Mouse (Mus musculus): ENCODE results near the gene Dbndd2. TPM values are rescaled to one million over a fixed set of nuclear protein-coding genes. Genes with fewer than 3 reads are reported as not detected.

The Dbndd2 gene
- 1.3 and 2.3 TPM in 2 replicates for total RNA-seq (2017)

DNA sequence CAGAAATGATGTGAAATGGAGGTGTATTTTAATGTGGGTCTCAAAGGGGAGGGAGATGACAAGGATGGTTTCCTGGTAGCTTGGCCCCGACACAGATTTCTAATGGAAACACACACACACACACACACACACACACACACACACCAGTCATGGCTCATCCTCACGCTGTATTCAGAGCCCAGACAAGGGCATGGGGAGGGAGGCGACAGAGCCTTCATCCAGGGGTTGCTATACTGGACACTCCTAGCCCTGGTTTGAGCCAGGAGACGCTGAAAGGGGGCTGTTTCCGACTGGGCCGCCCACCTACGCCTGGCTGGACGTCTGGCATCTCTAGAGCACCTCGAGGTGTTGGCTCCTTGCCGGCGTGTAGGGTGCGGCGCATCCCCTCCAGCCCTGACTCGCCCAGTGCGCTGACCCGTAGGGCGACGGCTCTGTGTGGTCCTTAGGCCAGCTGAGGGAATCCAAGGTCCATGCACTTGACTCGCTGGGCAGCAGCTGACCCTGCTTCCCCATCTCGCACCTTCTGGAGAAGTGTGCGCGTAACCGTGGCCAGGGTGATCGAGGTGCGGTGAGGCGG is at the start of gene Dbndd2:
Gene Dbndd2, plus strand, starts transcription at position 426 of the 577 bp plus-strand sequence.
- ATAC-seq (ENCODE audit: extremely low read depth, insufficient number of reproducible peaks, low FRiP score, poor library complexity, severe bottlenecking): 0 out of 2 replicates have a peak, but pooled peaks have one; percentile 22

DNA sequence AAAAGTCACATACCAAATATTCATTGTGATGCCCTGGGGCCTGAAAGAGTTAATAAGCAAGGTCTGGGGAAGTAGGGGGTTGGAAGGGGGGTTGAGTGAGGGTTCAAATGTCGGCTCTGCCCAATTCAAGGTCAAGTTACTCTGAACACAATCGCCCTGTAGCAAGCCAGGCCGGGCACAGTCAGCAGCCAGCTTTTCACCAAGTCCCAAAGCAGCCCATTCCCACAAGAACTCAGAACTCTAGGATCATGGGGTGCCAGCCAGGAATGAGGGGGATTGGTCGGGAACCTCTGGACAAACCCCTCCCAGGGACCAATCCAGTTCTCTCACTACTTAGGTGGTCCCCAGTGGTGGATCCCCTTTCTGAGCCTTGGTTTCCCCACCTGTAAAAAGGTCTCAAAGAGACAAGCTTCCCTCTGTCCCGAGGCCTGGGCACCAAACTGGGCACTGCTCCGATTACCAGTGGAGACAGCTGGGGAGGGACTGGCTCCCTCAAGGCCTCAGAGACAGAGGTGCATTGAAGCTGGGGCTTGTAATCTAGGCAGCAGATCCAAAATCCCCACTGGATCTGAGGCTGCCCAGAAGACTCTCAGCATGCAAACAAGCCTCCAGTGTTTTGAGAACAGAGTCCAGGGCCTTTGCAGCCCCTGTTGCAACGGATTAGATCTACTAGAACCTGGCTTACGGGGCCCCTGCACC is 49.5 kb upstream of the Dbndd2 start:
- ATAC-seq (ENCODE audit: extremely low read depth, insufficient number of reproducible peaks, low FRiP score, poor library complexity, severe bottlenecking): no peak

DNA sequence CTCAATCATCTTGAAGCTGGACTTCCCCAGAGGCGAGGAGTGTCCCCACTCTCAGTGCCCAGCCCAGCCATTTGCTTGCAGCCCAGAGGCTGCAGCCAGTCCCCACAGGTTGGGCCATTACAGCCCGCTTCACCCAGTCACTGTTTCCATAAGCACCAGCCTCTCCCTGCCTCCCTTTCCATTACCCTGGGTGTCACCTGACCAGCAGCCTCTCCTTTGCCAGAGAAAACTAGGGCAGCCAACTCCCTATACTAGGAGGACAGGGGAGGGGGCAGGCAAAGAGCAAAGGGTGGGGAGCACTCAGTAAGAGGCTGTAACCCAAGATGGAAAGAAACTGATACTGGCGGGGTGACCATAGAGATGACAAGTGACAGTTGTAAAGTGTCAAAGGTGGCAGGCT is 48.9 kb upstream of the Dbndd2 start:
- ATAC-seq (ENCODE audit: extremely low read depth, insufficient number of reproducible peaks, low FRiP score, poor library complexity, severe bottlenecking): no peak

DNA sequence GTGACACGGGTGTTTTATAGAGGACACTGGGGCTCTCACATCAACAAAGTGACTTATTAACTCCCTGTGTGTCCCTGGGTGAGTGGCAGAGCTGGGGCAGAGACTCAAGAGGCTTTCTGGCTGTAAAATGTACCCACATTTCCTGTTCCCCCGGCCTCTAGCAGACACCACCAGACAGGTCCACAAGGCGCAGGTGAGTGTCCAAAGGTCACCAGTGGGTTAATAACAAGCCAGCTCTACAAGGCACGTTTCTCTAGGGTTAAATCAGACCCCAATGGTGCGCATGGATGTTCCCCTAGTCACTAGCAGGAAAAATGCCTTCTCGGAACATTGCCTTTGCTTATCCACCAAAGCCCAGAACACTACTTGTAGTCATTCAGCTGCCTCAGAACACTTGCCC is 48.2 kb upstream of the Dbndd2 start:
- ATAC-seq (ENCODE audit: extremely low read depth, insufficient number of reproducible peaks, low FRiP score, poor library complexity, severe bottlenecking): no peak

DNA sequence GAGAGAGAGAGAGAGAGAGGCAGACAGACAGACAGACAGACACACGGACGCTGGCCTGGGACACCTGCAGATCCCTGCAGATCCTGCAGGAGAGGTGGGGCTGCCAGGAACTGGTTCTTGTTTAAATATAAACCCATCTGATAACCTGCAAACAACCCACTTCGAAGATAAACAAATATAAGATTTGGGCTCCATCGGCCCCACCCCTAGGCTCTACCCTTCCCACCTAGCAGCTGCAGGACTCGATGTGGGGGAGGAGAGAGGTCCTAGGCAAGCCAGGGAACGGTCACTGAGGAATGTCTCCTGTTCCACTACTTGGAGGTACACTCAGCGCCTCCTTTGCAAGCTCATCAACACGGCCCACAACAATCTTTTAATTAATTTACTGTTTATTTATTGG is 47.6 kb upstream of the Dbndd2 start:
- ATAC-seq (ENCODE audit: extremely low read depth, insufficient number of reproducible peaks, low FRiP score, poor library complexity, severe bottlenecking): no peak

DNA sequence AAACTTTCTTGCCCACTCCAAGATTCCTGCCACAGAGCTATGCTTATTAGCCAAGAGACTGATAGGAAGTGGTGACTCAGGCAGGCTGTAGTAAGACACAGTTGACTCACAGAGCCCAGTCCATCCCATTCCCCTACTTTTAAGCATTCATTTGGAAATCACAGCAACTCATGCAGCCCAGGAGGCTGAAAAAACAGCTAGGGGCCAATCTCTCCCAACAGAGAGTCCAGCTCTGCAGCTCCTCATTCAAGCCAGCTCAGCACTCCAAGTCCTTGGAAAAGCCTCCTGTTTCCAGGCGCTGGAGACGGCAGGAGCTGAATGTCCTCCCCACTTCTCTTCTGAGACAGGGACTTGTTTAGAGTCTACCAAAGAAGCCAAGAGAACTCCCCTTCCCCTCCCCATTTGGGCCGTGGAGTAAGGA is 46.9 kb upstream of the Dbndd2 start:
- no peak for ATAC-seq (ENCODE audit: extremely low read depth, insufficient number of reproducible peaks, low FRiP score, poor library complexity, severe bottlenecking)

DNA sequence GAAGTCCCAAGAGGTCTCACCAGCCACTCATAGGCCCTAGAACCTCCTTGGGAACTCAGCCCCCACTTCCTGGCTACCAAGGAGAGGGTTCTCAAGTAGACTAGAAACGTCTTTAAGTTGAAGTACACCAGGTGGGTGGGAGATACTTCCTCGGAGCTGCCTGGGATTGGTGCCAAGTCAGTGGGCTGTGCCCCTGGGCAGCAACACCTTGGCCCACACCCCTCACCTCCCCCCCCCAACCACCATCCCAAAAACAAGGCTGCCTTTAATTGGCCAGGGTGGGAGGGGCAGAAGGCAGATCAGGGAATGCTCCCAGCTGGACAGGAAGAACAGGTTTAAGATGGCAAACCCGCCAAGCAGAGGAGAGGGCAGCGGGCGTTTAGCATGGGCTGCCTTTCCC is 45.6 kb upstream of the Dbndd2 start:
- no peak for ATAC-seq (ENCODE audit: extremely low read depth, insufficient number of reproducible peaks, low FRiP score, poor library complexity, severe bottlenecking)

DNA sequence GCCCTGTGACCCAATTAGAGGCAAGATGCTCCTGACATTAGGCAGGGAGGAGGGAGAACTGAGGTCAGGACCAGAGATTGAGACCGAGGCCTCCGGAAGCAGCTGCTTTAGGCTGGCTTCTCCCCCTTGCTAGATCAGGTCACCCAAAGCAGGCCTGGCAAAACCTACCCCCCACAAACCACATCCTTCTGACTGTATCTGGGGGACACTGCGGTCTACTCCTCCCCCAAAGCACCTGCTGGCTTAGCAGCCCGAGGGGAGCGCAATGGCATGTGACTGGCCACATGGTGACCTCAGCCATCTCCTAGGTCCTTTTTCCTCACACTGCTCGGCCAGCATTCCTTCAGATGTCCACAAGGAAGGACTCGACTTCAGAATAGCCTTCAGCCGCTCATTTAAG is 44.8 kb upstream of the Dbndd2 start:
- peak; percentile 84 for ATAC-seq (ENCODE audit: extremely low read depth, insufficient number of reproducible peaks, low FRiP score, poor library complexity, severe bottlenecking)

DNA sequence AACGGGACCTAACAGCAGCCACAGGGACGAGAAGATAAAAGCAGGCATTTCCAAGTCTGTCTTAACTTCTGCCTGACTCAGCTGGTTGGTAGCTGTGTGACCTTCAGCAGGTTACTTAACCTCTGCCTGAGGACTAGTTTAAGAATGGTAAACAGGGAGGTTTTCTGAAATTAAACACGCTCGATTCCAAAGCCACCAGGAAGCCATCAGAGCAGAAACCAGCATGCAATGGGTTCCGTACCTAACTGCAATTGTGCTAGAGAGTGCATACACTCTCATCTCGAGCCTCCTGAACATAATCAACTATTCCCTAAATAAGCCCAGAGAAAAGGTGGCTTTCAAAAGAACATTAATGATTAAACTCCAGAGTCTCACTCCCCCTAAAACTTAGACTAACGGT is 44.2 kb upstream of the Dbndd2 start:
- no peak for ATAC-seq (ENCODE audit: extremely low read depth, insufficient number of reproducible peaks, low FRiP score, poor library complexity, severe bottlenecking)

DNA sequence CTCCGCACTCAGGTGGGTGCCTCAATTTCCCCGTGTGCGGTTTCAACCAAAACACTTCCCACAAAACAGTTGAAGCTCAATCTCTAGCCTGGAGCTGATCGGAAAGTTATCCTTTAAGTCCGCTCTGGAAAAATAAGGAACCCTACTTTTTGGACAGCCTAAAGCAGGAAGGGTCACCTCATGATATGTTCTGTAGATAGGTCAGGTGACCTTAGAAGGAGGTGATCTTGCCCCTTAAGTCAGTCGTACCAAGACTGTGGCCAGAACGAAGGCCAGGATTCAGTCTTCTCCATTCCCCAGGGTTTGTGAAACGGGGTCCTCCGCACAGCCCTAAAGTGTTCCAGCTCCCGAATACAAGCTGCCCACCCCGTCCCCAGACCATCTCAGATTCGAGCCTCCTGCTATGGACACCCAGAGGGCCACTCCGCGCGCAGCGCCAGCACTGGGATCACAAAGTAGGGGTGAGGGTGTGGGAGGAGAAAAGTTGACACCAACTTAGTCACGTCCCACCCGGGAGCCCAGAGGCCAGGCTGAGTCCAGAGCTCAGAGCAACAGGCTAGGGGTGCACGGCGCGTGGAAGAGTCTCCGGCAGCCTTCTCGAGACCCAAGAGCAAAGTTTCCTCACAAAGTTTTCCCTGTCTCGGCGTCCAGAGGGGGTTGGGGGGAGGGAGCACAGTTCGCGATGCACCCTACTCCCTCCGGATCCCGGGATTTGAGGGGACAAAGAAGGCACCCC is 43.4 kb upstream of the Dbndd2 start:
- no peak for ATAC-seq (ENCODE audit: extremely low read depth, insufficient number of reproducible peaks, low FRiP score, poor library complexity, severe bottlenecking)

DNA sequence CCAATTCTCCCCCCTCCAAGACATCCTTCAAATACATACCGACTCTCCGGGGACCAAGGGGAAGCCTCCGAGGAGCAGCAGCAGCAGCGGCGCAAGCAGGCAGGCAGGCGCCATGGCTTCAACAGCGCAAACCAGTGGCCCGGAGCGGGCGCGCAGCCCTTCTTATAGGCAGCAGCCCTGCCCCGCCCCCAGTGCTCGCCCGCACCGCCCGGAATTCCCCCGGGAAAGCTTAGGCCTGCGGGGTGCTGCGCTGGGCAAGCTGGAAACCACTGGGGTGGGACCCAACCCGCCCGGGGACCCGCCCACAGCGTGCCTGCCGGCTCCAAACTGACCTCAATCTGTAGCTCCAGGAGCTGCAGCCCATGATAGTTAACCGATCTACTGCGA is 42.9 kb upstream of the Dbndd2 start:
- ATAC-seq (ENCODE audit: extremely low read depth, insufficient number of reproducible peaks, low FRiP score, poor library complexity, severe bottlenecking): peak; percentile 26; the same call in 1 of the 2 replicates

DNA sequence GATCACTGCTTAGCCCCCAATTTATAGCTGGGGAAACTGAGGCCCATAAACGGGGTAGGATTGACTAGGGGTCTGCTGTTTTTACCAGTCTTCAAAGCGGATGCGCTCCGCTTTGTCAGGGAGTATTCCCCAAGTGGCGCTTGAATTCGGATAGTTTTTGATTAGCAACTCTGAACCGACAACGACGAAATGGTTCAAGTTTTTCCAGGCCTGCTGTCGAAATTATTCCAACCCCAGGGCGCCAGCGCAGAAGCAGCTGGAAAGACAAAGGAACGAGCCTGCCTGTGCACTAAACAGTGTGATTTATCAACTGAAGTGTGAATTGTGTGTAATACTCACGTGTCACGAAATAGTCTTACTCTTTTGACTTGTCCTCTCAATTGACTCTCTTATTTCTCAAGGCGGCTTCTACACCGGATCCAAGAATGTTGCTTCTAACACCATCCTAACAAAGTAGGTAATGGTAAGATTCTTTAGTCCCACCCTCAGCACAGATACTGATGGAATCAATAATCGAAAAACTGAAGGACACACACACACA is 42.4 kb upstream of the Dbndd2 start, which contains the start of gene Sdc4:
Gene Sdc4, minus strand, starts transcription at position 428 of the 541 bp plus-strand sequence.
- no peak for ATAC-seq (ENCODE audit: extremely low read depth, insufficient number of reproducible peaks, low FRiP score, poor library complexity, severe bottlenecking)

DNA sequence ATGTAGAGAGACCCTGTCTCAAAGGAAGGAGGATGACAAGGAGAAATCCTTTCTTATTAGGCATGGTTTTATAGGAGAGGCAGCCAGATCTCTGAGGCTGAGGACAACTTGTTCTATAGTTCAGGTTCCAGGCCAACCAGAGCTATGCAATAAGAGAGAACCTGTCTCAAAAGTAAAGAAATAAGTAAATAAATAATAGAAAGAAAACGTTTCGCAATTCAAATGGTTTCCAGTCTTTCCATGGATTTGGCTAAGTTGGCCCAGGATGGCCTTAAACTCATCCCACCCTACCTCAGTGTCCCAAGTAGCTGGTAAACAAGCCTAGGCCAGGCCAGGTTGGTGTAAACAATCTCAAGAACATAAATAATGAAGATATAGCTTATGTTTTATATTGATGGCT is 41.2 kb upstream of the Dbndd2 start:
- ATAC-seq (ENCODE audit: extremely low read depth, insufficient number of reproducible peaks, low FRiP score, poor library complexity, severe bottlenecking): no peak

DNA sequence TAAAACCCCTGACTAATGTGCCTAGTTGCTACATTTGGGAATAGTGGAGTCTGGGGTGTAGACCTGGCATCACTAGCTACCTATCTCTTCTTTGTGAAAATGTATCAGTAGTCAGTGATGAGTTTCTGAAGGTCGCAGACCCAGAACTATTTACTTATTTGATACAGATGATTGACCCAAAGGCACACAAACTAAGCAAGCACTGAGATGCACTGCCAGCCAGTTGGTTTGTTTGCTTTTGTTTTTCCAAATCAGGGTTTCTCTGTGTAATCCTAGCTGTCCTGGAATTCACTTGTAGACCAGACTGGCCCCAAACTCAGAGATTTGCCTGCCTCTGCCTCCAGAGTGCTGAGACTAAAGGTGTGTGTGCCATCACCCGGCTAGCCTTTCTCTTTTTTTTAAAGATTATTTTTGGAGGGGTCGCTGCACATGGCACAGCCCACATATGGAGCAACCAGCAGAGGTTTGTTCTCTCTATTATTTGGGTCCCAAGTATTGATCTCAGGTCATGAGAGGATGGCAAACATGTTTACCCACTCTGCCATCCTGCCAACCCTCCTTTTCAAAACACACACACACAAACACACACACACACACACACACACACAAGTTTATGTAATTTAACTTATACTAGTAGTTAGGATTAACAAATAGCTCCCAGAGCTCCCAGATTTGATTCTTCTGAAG is 40.4 kb upstream of the Dbndd2 start:
- ATAC-seq (ENCODE audit: extremely low read depth, insufficient number of reproducible peaks, low FRiP score, poor library complexity, severe bottlenecking): no peak

DNA sequence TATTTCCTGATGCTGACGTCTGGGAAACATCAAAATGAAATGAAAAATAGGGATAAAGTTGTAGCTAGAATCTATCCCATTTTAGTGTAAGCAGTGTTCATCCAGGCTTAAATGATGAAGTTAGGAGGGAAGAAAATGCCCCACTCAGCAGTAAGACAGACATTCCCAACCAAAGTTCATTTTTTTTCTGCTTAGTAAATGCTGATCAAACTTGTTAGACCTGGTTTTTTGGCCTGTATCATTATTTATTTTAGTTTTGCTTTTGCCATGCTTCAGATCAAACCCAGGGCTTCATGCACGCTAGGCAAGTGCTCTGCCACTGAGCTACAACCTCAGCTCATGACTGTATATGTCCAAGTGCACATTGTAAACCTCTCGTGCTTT is 39.8 kb upstream of the Dbndd2 start:
- no peak for ATAC-seq (ENCODE audit: extremely low read depth, insufficient number of reproducible peaks, low FRiP score, poor library complexity, severe bottlenecking)

DNA sequence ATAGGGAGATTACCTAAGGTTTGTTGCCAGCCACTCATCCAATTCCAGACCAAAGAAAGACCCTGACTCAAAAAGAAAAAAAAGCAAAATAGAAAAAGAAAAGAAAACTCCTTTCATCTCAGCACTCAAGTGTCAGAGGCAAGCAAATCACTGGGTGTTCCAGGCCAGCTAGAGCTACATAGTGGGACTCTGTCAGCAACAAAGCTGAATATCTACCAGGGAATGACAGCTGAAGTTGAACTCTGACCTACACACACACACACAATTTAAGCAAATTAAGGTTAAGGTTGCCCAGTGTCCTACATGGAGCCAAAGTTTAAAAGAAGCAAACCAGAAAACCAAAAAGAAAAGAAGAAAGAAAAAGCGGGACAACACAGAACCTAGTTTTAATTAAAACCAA is 37.8 kb upstream of the Dbndd2 start:
- ATAC-seq (ENCODE audit: extremely low read depth, insufficient number of reproducible peaks, low FRiP score, poor library complexity, severe bottlenecking): no peak

DNA sequence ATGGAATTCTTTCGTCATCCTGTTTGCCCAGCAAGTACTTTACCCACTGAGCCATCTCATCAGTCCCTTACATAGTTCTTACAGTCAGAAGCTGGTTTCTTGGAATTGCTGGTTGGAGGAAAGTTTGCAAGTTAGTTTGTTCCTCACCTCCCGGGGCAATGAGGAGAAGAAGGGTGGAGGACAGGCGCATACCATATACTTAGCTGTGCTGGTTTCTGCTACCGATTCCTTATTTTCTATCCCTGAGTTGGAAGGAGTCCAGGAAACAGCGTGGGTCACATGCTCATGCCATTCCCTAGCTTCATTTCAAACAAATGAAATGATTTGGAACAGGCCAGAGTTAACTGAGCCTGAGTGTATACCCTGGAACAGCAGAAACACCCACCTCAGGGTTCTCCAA is 37.0 kb upstream of the Dbndd2 start:
- no peak for ATAC-seq (ENCODE audit: extremely low read depth, insufficient number of reproducible peaks, low FRiP score, poor library complexity, severe bottlenecking)

DNA sequence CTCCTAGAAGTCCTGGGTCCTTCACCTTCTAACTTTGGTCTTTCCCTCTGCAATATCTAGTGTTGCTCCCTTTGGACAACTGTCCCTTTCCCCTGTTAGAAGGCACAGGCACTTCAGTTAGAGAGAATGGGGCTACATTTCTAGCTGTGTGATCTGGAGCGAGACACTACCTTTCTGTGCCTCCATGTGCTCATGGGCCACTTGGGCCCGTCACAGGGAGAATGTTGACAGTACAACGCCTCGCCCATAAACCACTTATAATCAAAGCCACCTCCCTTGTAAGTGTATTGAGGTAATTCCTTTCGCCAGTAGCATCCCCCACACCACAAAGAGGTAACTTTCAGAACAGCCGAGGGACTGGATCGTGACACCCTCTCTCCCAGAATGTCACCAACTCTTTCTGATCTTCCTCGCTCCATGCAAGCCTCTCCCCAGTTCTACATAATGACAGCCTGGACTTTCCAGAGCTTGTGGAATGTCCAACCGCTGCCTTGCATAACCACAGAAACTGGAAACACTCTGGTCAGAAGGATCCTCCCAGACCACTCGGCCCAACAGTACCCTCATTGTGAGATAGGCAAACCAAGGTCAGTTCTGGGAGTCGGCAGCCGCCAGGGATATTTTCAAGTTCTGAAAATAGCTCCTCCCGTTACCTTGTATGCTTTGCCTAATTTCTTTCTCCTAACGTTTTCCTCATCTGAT is 36.4 kb upstream of the Dbndd2 start:
- no peak for ATAC-seq (ENCODE audit: extremely low read depth, insufficient number of reproducible peaks, low FRiP score, poor library complexity, severe bottlenecking)
